ENCODE assay signal across 13 mouse cellular contexts in the genomic region with DNA sequence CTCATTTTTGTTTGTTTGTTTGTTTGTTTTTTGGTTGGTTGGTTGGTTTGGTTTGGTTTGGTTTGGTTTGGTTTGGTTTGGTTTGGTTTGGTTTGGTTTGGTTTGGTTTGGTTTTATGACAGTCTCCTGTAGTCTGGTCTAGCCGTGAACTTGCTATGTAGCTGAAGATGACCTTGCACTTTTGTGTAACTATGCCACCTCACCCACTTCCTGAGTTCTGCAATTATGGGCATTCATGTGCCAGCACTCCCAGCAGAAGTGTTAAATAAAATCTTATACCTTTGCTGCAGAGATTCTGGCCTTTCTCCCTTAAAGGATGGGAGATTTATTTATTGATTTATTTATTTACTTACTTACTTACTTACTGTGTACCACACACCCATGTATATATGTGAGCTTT.
"Had no signal": no experiment of that assay in that cellular context is flagged by ENCODE, and none has a peak within 500 bp of the region (broad histone marks: within the 10 kb centered on the region; RNA-seq: fewer than 3 reads in every experiment).

No protein-coding gene starts in this region.

- ATAC-seq: liver, postnatal 0 days; lung, postnatal 0 days; midbrain, embryonic 16.5 days had no signal

- DNase-seq: liver, embryonic 13.5 days; liver, postnatal 0 days; lung, adult 2 months; lung, postnatal 4 days; midbrain, embryonic 14.5 days; right cerebral cortex, postnatal 25 days; right cerebral cortex, postnatal 4 days; spleen, adult 18-20 months; thymus, adult 2 months; thymus, postnatal 25 days; thymus, postnatal 4 days had no signal
